Mouse (Mus musculus): ENCODE data around the gene Slc22a20. TPM values are rescaled to one million over a fixed set of nuclear protein-coding genes. Genes with fewer than 3 reads are reported as not detected.

Slc22a20 gene
- not detected in 2 replicates for polyA plus RNA-seq (2015; fragmentation: Nextera tagmentation; extraction: Ambion mirVana)

DNA sequence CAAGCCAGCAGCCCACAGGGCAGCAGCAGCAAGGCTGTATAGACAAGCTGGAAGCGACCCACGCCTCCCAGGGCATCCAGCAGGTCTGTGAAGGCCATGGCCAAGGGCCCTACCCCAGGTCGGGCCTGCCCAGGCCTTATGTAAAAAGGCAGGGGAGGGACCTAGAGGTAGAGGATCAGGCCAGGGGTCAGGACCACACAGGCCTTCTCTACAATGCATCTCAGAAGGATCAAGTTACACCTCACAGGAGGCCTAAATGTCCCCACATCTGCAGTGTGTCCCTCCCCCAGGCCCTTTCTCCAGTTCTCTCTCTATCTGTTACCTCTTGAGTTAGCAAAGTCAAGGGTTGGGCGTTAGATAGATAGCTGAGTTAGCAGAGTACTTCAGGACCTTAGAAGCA, at the start of gene Slc22a20:
Gene Slc22a20 (minus strand): TSS at position 101 of the 400 bp plus-strand sequence.
- no peak for ATAC-seq
- Histone ChIP-seq H3K4me3 (replicated peaks) (no peak within 1 kb of the TSS), H3K4me1 (replicated peaks) (peaks cover 20% of the 10 kb centered on the region), H3K27me3 (replicated peaks) (no peaks in the 10 kb centered on the region), H3K9me3 (no peaks in the 10 kb centered on the region), H3K36me3 (no peaks in the 10 kb centered on the region), H3K9ac (no peak within 1 kb of the TSS), H3K4me2 (replicated peaks) (no peak within 1 kb of the TSS), H3K27ac (no peak within 1 kb of the TSS)
- WGBS, result 55% methylated on average over 4 of the region's 4 CpGs

DNA sequence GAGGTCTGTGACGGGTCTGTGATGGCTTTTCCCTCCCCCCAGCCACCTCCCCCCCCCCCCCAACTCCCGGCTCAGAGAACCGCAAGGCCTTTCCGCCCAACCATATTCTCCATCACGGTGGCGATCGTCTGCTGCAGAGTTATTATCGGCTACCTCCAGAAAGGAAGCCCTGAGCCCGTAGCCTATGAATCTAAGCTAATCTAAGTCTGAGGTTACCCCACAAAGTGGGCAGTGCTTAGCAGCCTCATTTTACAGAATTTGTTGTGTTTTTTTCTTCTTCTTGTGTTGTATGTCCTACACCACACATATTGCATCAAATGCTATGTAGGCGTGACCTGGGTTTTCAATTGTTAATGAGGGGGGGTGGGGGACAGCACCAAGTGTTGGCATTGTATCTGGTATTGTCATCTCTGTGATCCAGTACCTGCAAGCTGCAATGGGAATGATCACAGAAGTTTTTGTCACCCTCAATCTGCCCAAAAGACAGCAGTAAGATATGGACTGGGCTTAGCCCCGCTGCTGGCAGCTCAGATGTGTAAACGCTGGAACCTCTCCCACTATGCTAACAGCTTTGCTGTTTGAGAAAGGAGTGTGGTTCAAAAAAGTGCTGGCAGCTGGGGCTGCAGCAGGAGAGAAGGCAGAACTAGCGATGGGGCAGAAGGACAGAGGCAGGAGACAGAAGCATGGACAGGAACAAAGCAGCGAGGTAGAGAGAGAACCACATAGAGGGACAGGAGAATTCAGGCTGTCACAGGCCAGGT, 44.8 kb upstream of the Slc22a20 start:
- 68% methylated on average over 14 of the region's 14 CpGs for WGBS
- Histone ChIP-seq H3K9me3 (no peaks in the 10 kb centered on the region), H3K9ac (no peak overlapping the region), H3K36me3 (no peaks in the 10 kb centered on the region), H3K4me3 (replicated peaks) (no peak overlapping the region), H3K4me2 (replicated peaks) (no peak overlapping the region), H3K27me3 (replicated peaks) (no peaks in the 10 kb centered on the region), H3K4me1 (replicated peaks) (no peaks in the 10 kb centered on the region), H3K27ac (no peak overlapping the region)
- ATAC-seq, result no peak

DNA sequence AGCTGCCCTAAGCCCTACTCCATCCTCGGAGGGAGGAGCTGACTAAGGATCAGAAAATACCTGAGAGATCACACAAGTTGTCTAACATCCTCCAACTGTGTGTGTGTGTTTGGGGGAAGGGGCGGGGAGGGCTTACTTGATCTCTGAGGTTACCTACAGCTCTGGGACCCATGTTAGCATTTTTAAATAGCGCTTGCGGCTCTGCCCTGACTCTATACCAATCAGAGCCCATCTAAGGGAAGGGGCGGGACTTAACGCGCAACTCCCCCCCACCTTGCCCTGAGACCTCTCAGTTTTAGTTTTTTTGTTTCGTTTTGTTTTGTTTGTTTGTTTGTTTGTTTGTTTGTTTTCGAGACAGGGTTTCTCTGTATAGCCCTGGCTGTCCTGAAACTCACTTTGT, 43.5 kb upstream of the Slc22a20 start:
- Histone ChIP-seq H3K36me3 (no peaks in the 10 kb centered on the region), H3K27me3 (replicated peaks) (no peaks in the 10 kb centered on the region), H3K4me3 (replicated peaks) (no peak overlapping the region), H3K4me2 (replicated peaks) (no peak overlapping the region), H3K4me1 (replicated peaks) (no peaks in the 10 kb centered on the region), H3K9me3 (no peaks in the 10 kb centered on the region), H3K27ac (no peak overlapping the region), H3K9ac (no peak overlapping the region)
- ATAC-seq, result no peak
- WGBS, result 79% methylated on average over 9 of the region's 9 CpGs

DNA sequence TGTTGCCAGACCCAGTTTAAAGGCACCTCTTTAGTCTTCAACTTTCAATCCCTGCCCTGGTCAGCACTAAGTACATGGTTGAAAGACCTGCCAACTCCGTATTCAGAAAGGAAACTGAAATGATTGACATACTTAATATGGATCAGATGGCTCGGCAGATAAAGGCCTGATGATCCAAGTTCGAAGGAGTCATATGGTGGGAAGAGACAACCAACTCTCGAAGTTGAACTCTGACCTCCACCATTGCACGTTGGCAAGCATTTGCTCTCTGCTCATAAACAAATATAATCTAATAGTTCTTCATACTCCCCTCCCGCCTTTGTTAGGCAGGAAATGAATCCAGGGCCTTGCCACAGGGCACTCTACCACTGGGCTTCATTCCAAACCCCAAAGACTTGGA, 43.0 kb upstream of the Slc22a20 start:
- Histone ChIP-seq H3K27ac (no peak overlapping the region), H3K4me2 (replicated peaks) (no peak overlapping the region), H3K27me3 (replicated peaks) (no peaks in the 10 kb centered on the region), H3K4me3 (replicated peaks) (no peak overlapping the region), H3K36me3 (no peaks in the 10 kb centered on the region), H3K4me1 (replicated peaks) (no peaks in the 10 kb centered on the region), H3K9ac (no peak overlapping the region), H3K9me3 (no peaks in the 10 kb centered on the region)
- 75% methylated on average over 6 of the region's 6 CpGs for WGBS
- ATAC-seq, result no peak

DNA sequence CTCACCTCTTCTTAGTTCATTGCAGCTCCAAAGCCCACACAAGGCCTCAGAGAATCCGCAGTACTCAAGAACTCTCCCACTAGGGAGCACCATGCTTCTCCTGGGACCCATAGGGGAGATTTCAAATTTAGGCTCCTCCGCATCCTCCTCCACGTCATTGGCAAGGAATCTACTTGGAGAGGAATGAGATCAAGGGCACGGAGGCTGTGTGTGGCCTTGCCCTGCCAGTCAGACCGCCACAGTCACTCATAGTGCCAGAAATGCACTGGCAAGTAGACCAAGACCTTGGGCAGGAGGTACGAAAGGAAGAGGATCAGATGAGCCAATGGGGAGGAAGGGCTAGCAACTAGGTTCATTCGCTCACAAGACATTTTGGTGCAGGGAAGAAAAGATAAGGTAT, 38.0 kb upstream of the Slc22a20 start:
- no peak for ATAC-seq
- 0 out of 2 replicates have a peak, but pooled peaks cover 3% of the 10 kb centered on the region for H3K4me1 ChIP-seq (replicated peaks)
- H3K36me3 ChIP-seq, result no peaks in the 10 kb centered on the region
- WGBS, result 82% methylated on average over 7 of the region's 7 CpGs
- no peak overlapping the region for H3K4me2 ChIP-seq (replicated peaks)
- H3K27ac ChIP-seq, result no peak overlapping the region
- no peak overlapping the region for H3K4me3 ChIP-seq (replicated peaks)
- no peak overlapping the region for H3K9ac ChIP-seq
- no peaks in the 10 kb centered on the region; the same call in 1 of the 2 replicates for H3K27me3 ChIP-seq (replicated peaks)
- H3K9me3 ChIP-seq, result no peaks in the 10 kb centered on the region

DNA sequence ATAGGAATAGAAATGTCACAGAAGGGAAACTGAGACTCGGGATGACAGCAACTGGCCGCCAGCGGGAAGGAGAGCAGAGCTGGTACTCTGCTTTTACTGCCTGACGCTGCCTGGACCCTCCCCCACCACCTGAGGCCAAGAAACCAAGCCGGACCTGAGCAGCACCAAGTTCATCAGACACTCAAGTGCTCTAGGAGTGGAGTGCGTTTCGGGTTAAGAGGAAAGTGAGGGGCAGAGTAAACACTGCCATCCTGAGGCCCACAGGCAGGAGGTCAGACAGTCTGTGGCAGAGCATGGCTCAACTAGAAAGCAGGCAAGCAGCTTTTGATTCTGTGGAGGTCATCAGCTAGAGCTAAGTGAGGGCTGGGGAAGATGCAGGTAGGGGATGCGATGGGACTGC, 37.1 kb upstream of the Slc22a20 start:
- Histone ChIP-seq H3K36me3 (no peaks in the 10 kb centered on the region), H3K9ac (no peak overlapping the region), H3K4me1 (replicated peaks) (0 out of 2 replicates have a peak, but pooled peaks cover 7% of the 10 kb centered on the region), H3K27ac (no peak overlapping the region), H3K27me3 (replicated peaks) (no peaks in the 10 kb centered on the region; the same call in 1 of the 2 replicates), H3K4me3 (replicated peaks) (no peak overlapping the region), H3K4me2 (replicated peaks) (no peak overlapping the region), H3K9me3 (no peaks in the 10 kb centered on the region)
- 51% methylated on average over 8 of the region's 8 CpGs for WGBS
- no peak for ATAC-seq

DNA sequence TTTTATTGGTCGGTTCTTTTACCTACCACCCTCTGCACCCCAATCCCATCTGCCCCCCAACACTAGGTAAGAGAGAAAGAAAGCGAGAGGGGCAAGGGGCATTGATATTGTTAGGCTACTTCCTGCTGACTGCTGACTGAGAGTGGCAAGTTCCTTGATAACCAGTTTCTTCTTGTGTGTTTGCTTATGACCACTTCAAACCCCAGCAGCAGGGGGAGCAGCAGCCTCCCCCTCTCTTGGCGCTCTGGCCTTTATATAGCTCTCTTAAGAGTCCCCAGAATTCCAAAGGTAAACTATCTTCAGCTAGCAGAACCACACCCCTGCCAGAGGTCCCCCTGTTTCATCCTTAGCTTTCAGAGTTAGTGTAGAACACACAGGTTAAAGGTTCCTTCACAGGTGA, 34.3 kb upstream of the Slc22a20 start:
- no peak overlapping the region for H3K27ac ChIP-seq
- no peak overlapping the region for H3K9ac ChIP-seq
- H3K9me3 ChIP-seq, result no peaks in the 10 kb centered on the region
- no peaks in the 10 kb centered on the region; the same call in 1 of the 2 replicates for H3K27me3 ChIP-seq (replicated peaks)
- no peak overlapping the region for H3K4me2 ChIP-seq (replicated peaks)
- no peak for ATAC-seq
- WGBS, result 53% methylated on average over 3 of the region's 3 CpGs
- H3K4me1 ChIP-seq (replicated peaks), result peaks cover 14% of the 10 kb centered on the region
- H3K36me3 ChIP-seq, result no peaks in the 10 kb centered on the region
- H3K4me3 ChIP-seq (replicated peaks), result no peak overlapping the region

DNA sequence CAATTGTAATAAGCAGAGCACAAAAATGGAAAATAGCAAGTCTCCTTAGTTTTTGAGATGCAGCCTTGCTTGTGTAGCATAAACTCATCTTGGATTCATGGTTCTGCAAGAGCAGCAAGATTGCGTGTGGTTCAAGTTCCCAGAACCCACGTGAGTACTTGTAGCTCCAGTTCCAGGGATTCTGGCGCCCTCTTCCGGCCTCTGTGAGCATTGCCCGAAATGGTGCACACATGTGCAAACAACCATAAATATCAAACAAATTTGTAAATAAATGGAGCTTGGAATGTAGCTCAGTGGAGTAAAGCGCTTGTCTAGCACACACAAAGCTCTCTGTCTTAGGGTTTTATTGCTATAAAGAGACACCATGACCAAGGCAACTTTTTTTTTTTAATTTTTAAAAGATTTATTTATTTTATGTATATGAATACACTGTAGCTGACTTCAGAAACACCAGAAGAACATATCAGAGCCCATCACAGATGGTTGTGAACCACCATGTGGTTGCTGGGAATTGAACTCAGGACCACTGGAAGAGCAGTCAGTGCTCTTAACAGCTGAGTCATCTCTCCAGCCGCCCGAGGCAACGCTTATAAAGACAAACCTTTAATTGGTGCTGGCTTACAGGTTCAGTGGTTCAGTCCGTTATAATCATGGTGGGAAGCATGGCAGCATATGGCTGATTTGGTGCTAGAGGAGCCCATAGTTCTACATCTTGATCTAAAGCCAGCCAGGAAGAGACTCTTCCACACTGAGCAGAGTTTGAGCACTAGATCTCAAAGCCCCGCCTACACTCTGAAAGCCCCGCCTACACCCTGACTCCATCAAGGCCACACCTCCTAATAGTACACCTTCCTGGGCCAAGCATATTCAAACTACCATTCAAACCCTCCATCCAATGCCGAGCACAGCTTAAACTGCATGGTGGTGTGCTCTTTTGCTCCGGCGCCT, 32.5 kb upstream of the Slc22a20 start:
- no peaks in the 10 kb centered on the region; the same call in 1 of the 2 replicates for H3K27me3 ChIP-seq (replicated peaks)
- no peak for ATAC-seq
- H3K4me3 ChIP-seq (replicated peaks), result no peak overlapping the region
- H3K4me2 ChIP-seq (replicated peaks), result no peak overlapping the region
- H3K36me3 ChIP-seq, result no peaks in the 10 kb centered on the region
- no peak overlapping the region for H3K9ac ChIP-seq
- H3K4me1 ChIP-seq (replicated peaks), result peaks cover 14% of the 10 kb centered on the region
- WGBS, result 33% methylated on average over 15 of the region's 15 CpGs
- H3K27ac ChIP-seq, result no peak overlapping the region
- H3K9me3 ChIP-seq, result no peaks in the 10 kb centered on the region

DNA sequence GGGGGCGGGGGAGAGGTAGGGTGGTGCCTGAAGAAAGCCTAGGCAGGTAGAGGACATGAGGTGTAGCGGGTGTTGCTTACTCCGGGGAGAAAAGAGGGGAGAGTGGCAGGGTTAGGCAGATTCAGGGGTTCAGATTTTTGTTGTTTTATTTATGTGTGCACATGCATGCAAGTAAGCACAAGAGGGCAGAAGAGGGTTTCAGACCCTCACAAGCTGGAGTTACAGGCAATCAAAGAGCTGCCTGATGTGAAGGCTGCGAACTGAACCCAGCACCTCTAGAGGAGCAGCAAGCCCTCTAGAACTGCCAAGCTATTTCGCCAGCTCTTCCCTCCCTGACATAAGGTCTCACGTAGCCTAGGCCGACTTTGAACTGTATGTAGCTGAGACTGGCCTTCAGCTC, 30.6 kb upstream of the Slc22a20 start:
- H3K4me2 ChIP-seq (replicated peaks), result 0 out of 2 replicates have a peak overlapping the region, but pooled peaks have one; percentile 96
- WGBS, result 50% methylated on average over 7 of the region's 7 CpGs

DNA sequence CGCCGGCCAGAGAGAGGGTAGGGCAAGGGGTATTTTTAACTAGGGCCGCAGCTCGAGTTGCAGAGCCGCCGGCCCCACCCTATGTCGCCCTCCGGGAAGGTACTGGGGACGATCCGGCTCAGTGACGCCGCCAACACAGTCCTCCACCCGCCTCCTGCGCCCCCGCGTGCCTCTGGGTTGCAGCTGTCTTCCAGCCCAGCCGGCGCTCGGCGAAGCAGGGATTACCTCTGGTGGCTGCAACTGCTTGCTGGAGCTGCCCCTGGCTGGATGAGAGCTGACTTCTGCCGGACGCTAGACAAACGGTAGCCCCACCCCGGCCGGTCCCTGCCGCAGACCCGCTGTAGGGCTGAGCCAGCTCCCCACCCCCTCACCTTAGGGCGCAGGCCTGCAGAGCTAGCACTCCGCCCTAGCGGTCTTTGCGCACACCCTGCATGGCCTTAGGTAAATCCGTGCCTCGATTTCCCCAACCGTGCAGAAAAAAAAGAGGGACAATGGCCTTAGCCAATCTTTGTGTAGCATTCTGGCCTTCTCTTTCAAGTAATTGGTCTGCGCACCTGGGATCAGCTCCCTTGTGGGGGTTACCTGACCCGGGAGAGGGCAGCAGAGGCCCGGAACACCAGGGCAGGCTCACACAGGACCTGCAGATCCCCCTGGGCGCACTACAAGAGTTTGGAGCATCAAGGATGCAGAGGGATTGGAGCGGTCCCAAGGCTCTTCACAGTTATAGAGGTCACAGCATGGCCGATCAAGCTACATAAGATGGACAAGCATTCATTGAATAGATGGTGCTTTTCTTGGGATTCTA, 29.8 kb upstream of the Slc22a20 start, which contains the start of gene Capn1:
Gene Capn1 (minus strand): TSS at position 387 of the 805 bp plus-strand sequence.
- Histone ChIP-seq H3K4me3 (replicated peaks) (peak within 1 kb of the TSS; percentile 59), H3K9me3 (no peaks in the 10 kb centered on the region), H3K27me3 (replicated peaks) (no peaks in the 10 kb centered on the region), H3K4me2 (replicated peaks) (peak within 1 kb of the TSS; percentile 96), H3K27ac (peak within 1 kb of the TSS; percentile 67), H3K36me3 (no peaks in the 10 kb centered on the region), H3K4me1 (replicated peaks) (peaks cover 14% of the 10 kb centered on the region), H3K9ac (peak within 1 kb of the TSS; percentile 66)
- peak; percentile 86 for ATAC-seq
- WGBS, result 3% methylated on average over 40 of the region's 40 CpGs

More for the DNA sequence above, 30.6 kb upstream of the Slc22a20 start:
- no peaks in the 10 kb centered on the region for H3K27me3 ChIP-seq (replicated peaks)
- H3K9ac ChIP-seq, result no peak overlapping the region
- H3K27ac ChIP-seq, result no peak overlapping the region
- no peaks in the 10 kb centered on the region for H3K36me3 ChIP-seq
- H3K9me3 ChIP-seq, result no peaks in the 10 kb centered on the region
- no peak overlapping the region for H3K4me3 ChIP-seq (replicated peaks)
- H3K4me1 ChIP-seq (replicated peaks), result peaks cover 14% of the 10 kb centered on the region
- no peak for ATAC-seq

DNA sequence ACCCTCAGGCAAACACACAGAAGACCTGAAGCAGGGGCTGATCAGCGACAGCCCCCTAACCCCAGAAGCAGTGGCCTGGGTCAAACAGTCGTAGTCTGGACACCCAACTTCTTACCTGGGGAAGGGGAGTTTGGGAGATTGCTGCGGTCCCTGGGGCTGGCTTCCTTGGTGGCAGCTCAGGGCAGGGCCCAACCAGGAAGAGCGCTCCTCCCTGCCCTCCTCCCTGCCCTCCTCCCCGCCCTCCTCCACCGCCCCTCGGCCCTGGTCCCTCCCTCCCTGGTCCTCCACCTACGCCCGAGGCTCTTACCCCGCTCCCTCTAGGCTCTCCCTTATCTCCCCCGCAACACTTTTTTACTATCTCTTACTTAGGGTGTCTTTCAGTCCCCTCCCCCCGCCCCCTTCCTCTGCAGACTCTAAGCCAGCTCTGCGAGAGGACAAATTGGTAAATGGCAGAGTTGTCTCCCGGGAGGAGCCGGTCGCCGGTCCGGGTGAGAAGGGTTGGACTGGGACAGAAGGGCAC, 29.1 kb upstream of the Slc22a20 start:
- Histone ChIP-seq H3K4me3 (replicated peaks) (peak overlapping the region; percentile 59), H3K27me3 (replicated peaks) (no peaks in the 10 kb centered on the region), H3K4me2 (replicated peaks) (peak overlapping the region; percentile 96), H3K9me3 (no peaks in the 10 kb centered on the region), H3K9ac (peak overlapping the region; percentile 66), H3K27ac (peak overlapping the region; percentile 67), H3K36me3 (no peaks in the 10 kb centered on the region), H3K4me1 (replicated peaks) (peaks cover 11% of the 10 kb centered on the region)
- ATAC-seq, result peak; percentile 91
- 5% methylated on average over 16 of the region's 18 CpGs for WGBS
